20 mouse cellular contexts compared by ENCODE assay signal in the genomic region with DNA sequence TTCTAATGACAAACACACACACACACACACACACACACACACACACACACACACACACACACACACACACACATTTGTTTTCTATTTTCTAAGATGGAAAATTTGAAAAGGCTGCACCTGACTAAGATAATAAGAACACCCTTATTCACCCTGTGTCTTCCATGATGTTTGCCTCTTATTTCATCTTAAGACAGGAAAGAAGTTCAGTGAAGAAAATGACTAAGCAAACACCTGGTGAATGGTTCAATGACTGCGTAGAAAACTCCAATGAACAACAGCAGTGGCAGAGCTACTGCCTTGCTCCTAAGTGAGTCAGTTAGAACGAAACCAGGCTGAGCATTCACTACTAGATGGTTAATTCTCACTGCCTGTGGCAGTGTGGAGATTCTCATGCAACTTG.
"Had no signal": no experiment of that assay in that cellular context is flagged by ENCODE, and none has a peak within 500 bp of the region (broad histone marks: within the 10 kb centered on the region; RNA-seq: fewer than 3 reads in every experiment).

No protein-coding gene starts in this region.

- H3K4me1 ChIP-seq: midbrain, embryonic 12.5 days; neural tube, embryonic 13.5 days had no signal

- H3K27me3 ChIP-seq: lung, embryonic 15.5 days; midbrain, embryonic 12.5 days; neural tube, embryonic 13.5 days; neural tube, embryonic 15.5 days had no signal

- H3K27ac ChIP-seq: lung, embryonic 15.5 days; midbrain, embryonic 10.5 days; midbrain, embryonic 12.5 days; neural tube, embryonic 13.5 days; neural tube, embryonic 15.5 days had no signal

- H3K9ac ChIP-seq: liver, postnatal 0 days; lung, embryonic 15.5 days; midbrain, embryonic 12.5 days; neural tube, embryonic 13.5 days; neural tube, embryonic 15.5 days had no signal

- DNase-seq: liver, postnatal 0 days; lung, adult 2 months; lung, postnatal 14 days; lung, postnatal 4 days; midbrain, embryonic 14.5 days; retina, postnatal 1 day; right cerebral cortex, adult 18-20 months; right cerebral cortex, postnatal 25 days; right cerebral cortex, postnatal 4 days; spleen, adult 18-20 months; thymus, adult 18-20 months; thymus, postnatal 36 days had no signal

- H3K36me3 ChIP-seq: lung, embryonic 15.5 days; midbrain, embryonic 10.5 days; midbrain, embryonic 12.5 days; neural tube, embryonic 13.5 days; neural tube, embryonic 15.5 days had no signal

- H3K4me3 ChIP-seq: lung, embryonic 15.5 days; midbrain, embryonic 10.5 days; midbrain, embryonic 12.5 days; myocyte; neural tube, embryonic 13.5 days; neural tube, embryonic 15.5 days had no signal

- H3K4me2 ChIP-seq: lung, embryonic 15.5 days; midbrain, embryonic 12.5 days; neural tube, embryonic 13.5 days; neural tube, embryonic 15.5 days had no signal

- ATAC-seq: liver, postnatal 0 days; lung, postnatal 0 days; midbrain, embryonic 16.5 days had no signal

- H3K9me3 ChIP-seq: lung, embryonic 15.5 days; midbrain, embryonic 10.5 days; midbrain, embryonic 12.5 days; neural tube, embryonic 13.5 days; neural tube, embryonic 15.5 days had no signal
